9 mouse cellular contexts compared by ENCODE assay signal in genomic region chr17:23679127-23679835, GRCm38 (mm10). TPM values are rescaled to one million over a fixed set of nuclear protein-coding genes. Genes with fewer than 3 reads are reported as not detected.
DNase-seq lines count a peak whose midpoint lies in the region; ATAC-seq lines count a peak whose summit lies in the region.
"Had no signal": no experiment of that assay in that cellular context is flagged by ENCODE, and none has a peak within 500 bp of the region (broad histone marks: within the 10 kb centered on the region; RNA-seq: fewer than 3 reads in every experiment).

Cldn6 (plus strand) TSS chr17:23679249.

- H3K27me3 ChIP-seq in forebrain, embryonic 13.5 days = peaks cover 89% of the 10 kb centered on the region
- peaks cover 64% of the 10 kb centered on the region for H3K27me3 ChIP-seq in limb, embryonic 11.5 days (ENCODE audit: control insufficient read depth, insufficient read depth, low read length)
- H3K27me3 ChIP-seq in stomach, embryonic 14.5 days (ENCODE audit: control insufficient read depth, insufficient read depth, low read length) = peaks cover 22% of the 10 kb centered on the region

- DNase-seq in kidney, postnatal 4 days = peak; percentile 53 to 70
- no peak for DNase-seq in kidney, postnatal 10 days
- DNase-seq in limb, embryonic 11.5 days (ENCODE audit: low spot score) = peak; percentile 29
- DNase-seq in left cerebral cortex, adult 8-10 months (ENCODE audit: low spot score in 2 of 2) = no peak
- no peak for DNase-seq in testis, postnatal 14 days (ENCODE audit: low spot score)
- DNase-seq: right cerebral cortex, adult 18-20 months had no signal

- H3K4me2 ChIP-seq in forebrain, embryonic 13.5 days = peak within 1 kb of the TSS; percentile 51
- H3K4me2 ChIP-seq in limb, embryonic 11.5 days (ENCODE audit: low read depth, severe bottlenecking) = peak within 1 kb of the TSS; percentile 41
- H3K4me2 ChIP-seq in stomach, embryonic 14.5 days (replicated peaks; ENCODE audit: low read depth, low read length) = peak within 1 kb of the TSS; percentile 29

- H3K4me3 ChIP-seq in forebrain, embryonic 13.5 days = peak within 1 kb of the TSS; percentile 21
- H3K4me3 ChIP-seq in limb, embryonic 11.5 days (ENCODE audit: low read depth, low read length) = peak within 1 kb of the TSS; percentile 23
- H3K4me3 ChIP-seq in stomach, embryonic 14.5 days (ENCODE audit: low read depth, low read length) = peak within 1 kb of the TSS; percentile 26

- no peak within 1 kb of the TSS for H3K9ac ChIP-seq in forebrain, embryonic 13.5 days
- no peak within 1 kb of the TSS for H3K9ac ChIP-seq in limb, embryonic 11.5 days (ENCODE audit: low read length)
- H3K9ac ChIP-seq in stomach, embryonic 14.5 days (replicated peaks; ENCODE audit: low read depth, low read length) = peak within 1 kb of the TSS; percentile 25

- H3K27ac ChIP-seq in forebrain, embryonic 13.5 days = no peak within 1 kb of the TSS
- H3K27ac ChIP-seq in limb, embryonic 11.5 days (replicated peaks; ENCODE audit: low read depth, low read length) = no peak within 1 kb of the TSS
- peak within 1 kb of the TSS; percentile 52; the same call in 1 of the 2 replicates for H3K27ac ChIP-seq in stomach, embryonic 14.5 days (ENCODE audit: low read length)

- ATAC-seq in forebrain, embryonic 13.5 days = no peak
- no peak for ATAC-seq in limb, embryonic 11.5 days (ENCODE audit: insufficient number of reproducible peaks, low FRiP score, low TSS enrichment, low read depth)
- ATAC-seq in stomach, embryonic 14.5 days (ENCODE audit: insufficient number of reproducible peaks, insufficient read depth, low FRiP score, low read depth) = no peak; the same call in 1 of the 2 replicates

- H3K9me3 ChIP-seq in forebrain, embryonic 13.5 days (replicated peaks) = no peaks in the 10 kb centered on the region
- no peaks in the 10 kb centered on the region for H3K9me3 ChIP-seq in limb, embryonic 11.5 days (ENCODE audit: control insufficient read depth, low read length)
- H3K9me3 ChIP-seq in stomach, embryonic 14.5 days (ENCODE audit: control insufficient read depth, low read depth, low read length) = no peaks in the 10 kb centered on the region

- no peaks in the 10 kb centered on the region for H3K36me3 ChIP-seq in forebrain, embryonic 13.5 days (ENCODE audit: poor library complexity, severe bottlenecking)
- H3K36me3 ChIP-seq in limb, embryonic 11.5 days (ENCODE audit: control insufficient read depth, insufficient read depth, low read length) = no peaks in the 10 kb centered on the region
- no peaks in the 10 kb centered on the region; the same call in 1 of the 2 replicates for H3K36me3 ChIP-seq in stomach, embryonic 14.5 days (ENCODE audit: control insufficient read depth, insufficient read depth, low read length)

- H3K4me1 ChIP-seq in forebrain, embryonic 13.5 days = peaks cover 50% of the 10 kb centered on the region
- peaks cover 38% of the 10 kb centered on the region for H3K4me1 ChIP-seq in limb, embryonic 11.5 days (ENCODE audit: control insufficient read depth, insufficient read depth, low read length)
- H3K4me1 ChIP-seq in stomach, embryonic 14.5 days (ENCODE audit: control insufficient read depth, insufficient read depth, low read length) = peaks cover 29% of the 10 kb centered on the region

- 2% methylated on average over 38 of the region's 38 CpGs for WGBS in forebrain, embryonic 13.5 days
- 3% methylated on average over 36 of the region's 38 CpGs for WGBS in limb, embryonic 11.5 days
- WGBS in stomach, embryonic 14.5 days = 1% methylated on average over 38 of the region's 38 CpGs

RNA-seq across cellular contexts. Expression of gene Cldn6, which starts in this region (rescaled TPM):
- polyA plus RNA-seq in forebrain, embryonic 13.5 days (2015; fragmentation: Nextera tagmentation; extraction: Ambion mirVana) = 0.30 and 0.50 TPM in 2 replicates
- polyA plus RNA-seq in limb, embryonic 11.5 days (2014; fragmentation: Nextera tagmentation; extraction: Ambion mirVana) = 21.3 and 23.3 TPM in 2 replicates
- 149 and 158 TPM in 2 replicates for polyA plus RNA-seq in stomach, embryonic 14.5 days (2014; fragmentation: Nextera tagmentation; extraction: Ambion mirVana)
- total RNA-seq in left cerebral cortex, adult 8-10 months (2022) = under 1 TPM in 1 of 4 experiments, not detected in 3; 0.34 TPM
- polyA plus RNA-seq: large intestine, adult 2 months had no signal

Comparison
In these comparisons a context has a peak if more than half of its experiments do, and no peak if none do; other contexts are left out.
1. RNA of gene Cldn6 (polyA plus RNA-seq): 149 to 158 TPM in stomach, embryonic 14.5 days and 21.3 to 23.3 TPM in limb, embryonic 11.5 days; 0.30 to 0.50 TPM in forebrain, embryonic 13.5 days; every median in the first group is over 10 times any median in the second.
2. DNase-seq: peak in kidney, postnatal 4 days (2 of 2) and limb, embryonic 11.5 days (single experiment); none in kidney, postnatal 10 days (single experiment), left cerebral cortex, adult 8-10 months (0 of 2) and testis, postnatal 14 days (single experiment).
3. Peak in every context shown above with its lines, with median percentiles within 50 percentile points of each other: H3K4me2 ChIP-seq and H3K4me3 ChIP-seq.